Comparison of ENCODE assay signal across 9 mouse cellular contexts in the genomic region with DNA sequence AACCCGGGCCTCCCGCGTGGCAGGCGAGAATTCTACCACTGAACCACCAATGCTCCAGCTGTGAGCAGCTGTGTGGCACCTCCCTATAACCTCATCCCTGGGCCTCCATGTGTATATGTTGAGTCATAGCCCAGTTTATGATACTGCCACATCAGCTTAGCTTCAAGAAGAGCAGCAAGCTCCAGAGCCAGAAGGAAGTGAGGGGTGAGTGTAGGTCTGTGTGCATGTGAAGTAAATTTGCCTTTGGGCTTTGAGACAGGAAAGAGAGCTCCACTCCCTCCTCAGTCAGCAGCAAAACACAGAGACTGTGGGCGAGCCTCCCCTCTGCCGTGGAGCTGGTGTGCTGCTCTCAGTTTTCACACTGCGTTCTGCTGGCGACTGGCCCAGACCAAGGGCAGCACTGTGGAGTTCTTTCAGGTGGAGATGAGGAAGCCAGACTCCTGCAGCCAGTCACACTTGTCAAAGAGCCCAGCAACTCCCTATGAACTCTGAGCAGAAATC. TPM values are rescaled to one million over a fixed set of nuclear protein-coding genes. Genes with fewer than 3 reads are reported as not detected.
DNase-seq lines count a peak whose midpoint lies in the region; ATAC-seq and TF ChIP-seq lines count a peak whose summit lies in the region.
"Had no signal": no experiment of that assay in that cellular context is flagged by ENCODE, and none has a peak within 500 bp of the region (broad histone marks: within the 10 kb centered on the region; RNA-seq: fewer than 3 reads in every experiment).

No protein-coding gene starts in this region.

- no peaks in the 10 kb centered on the region for H3K9me3 ChIP-seq in kidney, embryonic 16.5 days (ENCODE audit: low read length)
- H3K9me3 ChIP-seq: limb, embryonic 12.5 days had no signal

- TF ChIP-seq POLR2A in bone marrow macrophage, adult 2 months (IDR thresholded peaks at IDR 0.05; ENCODE audit: borderline replicate concordance, low read depth, low read length), result no peak

- 70% methylated on average over 8 of the region's 8 CpGs for WGBS in kidney, embryonic 16.5 days

- peaks cover 26% of the 10 kb centered on the region for H3K4me1 ChIP-seq in bone marrow macrophage, adult 2 months (ENCODE audit: control insufficient read depth, insufficient read depth, low read length)
- no peaks in the 10 kb centered on the region for H3K4me1 ChIP-seq in kidney, embryonic 16.5 days (ENCODE audit: insufficient read depth, low read length)
- H3K4me1 ChIP-seq: limb, embryonic 12.5 days had no signal

- peaks cover 33% of the 10 kb centered on the region for H3K36me3 ChIP-seq in kidney, embryonic 16.5 days (ENCODE audit: insufficient read depth, low read length)

- no peak overlapping the region for H3K9ac ChIP-seq in kidney, embryonic 16.5 days (replicated peaks; ENCODE audit: low read length)
- H3K9ac ChIP-seq: limb, embryonic 12.5 days had no signal

- H3K27me3 ChIP-seq in kidney, embryonic 16.5 days (ENCODE audit: insufficient read depth, low read length), result no peaks in the 10 kb centered on the region
- H3K27me3 ChIP-seq: limb, embryonic 12.5 days had no signal

- ATAC-seq in kidney, embryonic 16.5 days (ENCODE audit: low FRiP score, low TSS enrichment), result peak; percentile 64; the same call in 1 of the 2 replicates

- intact Hi-C loops in gastrocnemius, postnatal 14 days (cut with DNase I; ENCODE audit: low total_unique reads), result no loop called here

- H3K4me3 ChIP-seq in layer of hippocampus, adult 2 months, result no peak overlapping the region
- no peak overlapping the region for H3K4me3 ChIP-seq in bone marrow macrophage, adult 2 months (ENCODE audit: insufficient read depth, low read length)
- H3K4me3 ChIP-seq in kidney, embryonic 16.5 days (ENCODE audit: low read length), result no peak overlapping the region
- H3K4me3 ChIP-seq: limb, embryonic 12.5 days had no signal

- no peak for TF ChIP-seq CTCF in layer of hippocampus, adult 2 months (conservative IDR thresholded peaks at IDR 0.05)
- no peak for TF ChIP-seq CTCF in bone marrow macrophage, adult 2 months (IDR thresholded peaks at IDR 0.05; ENCODE audit: low read depth, low read length)

- no peak overlapping the region for H3K4me2 ChIP-seq in kidney, embryonic 16.5 days (replicated peaks; ENCODE audit: low read depth, low read length)
- H3K4me2 ChIP-seq: limb, embryonic 12.5 days had no signal

- peak in 1 of 2 experiments; percentile 53 for DNase-seq in layer of hippocampus, adult 2 months (ENCODE audit: low spot score in 2 of 2)
- DNase-seq in layer of hippocampus, adult 9-10 months (ENCODE audit: low spot score), result no peak
- peak; percentile 75 for DNase-seq in gastrocnemius, postnatal 14 days
- DNase-seq in lung, postnatal 10 days, result peak; percentile 47
- DNase-seq in urinary bladder, postnatal 25 days (ENCODE audit: low spot score), result peak; percentile 61
- DNase-seq in spleen, adult 12 weeks (ENCODE audit: low spot score), result no peak

- H3K27ac ChIP-seq in layer of hippocampus, adult 2 months, result peak overlapping the region; percentile 54; the same call in 1 of the 2 replicates
- H3K27ac ChIP-seq in bone marrow macrophage, adult 2 months (ENCODE audit: insufficient read depth, low read depth, low read length), result peak overlapping the region; percentile 24
- 0 out of 2 replicates have a peak overlapping the region, but pooled peaks have one; percentile 57 for H3K27ac ChIP-seq in kidney, embryonic 16.5 days (ENCODE audit: low read length)
- H3K27ac ChIP-seq: limb, embryonic 12.5 days had no signal

RNA-seq across cellular contexts. Expression of a gene that starts 12.2 kb away (rescaled TPM):
- total RNA-seq in layer of hippocampus, adult 2 months (2021), result 10 to 100 TPM; 22.8 to 23.4 TPM
- polyA plus RNA-seq in bone marrow macrophage, adult 2 months (2012; ENCODE audit: insufficient read depth, insufficient read length, missing spikeins), result 30.7 and 32.9 TPM in 2 replicates
- total RNA-seq in gastrocnemius, postnatal 14 days (2021), result 10 to 100 TPM; 12.5 to 15.4 TPM
- polyA plus RNA-seq in kidney, embryonic 16.5 days (2015; fragmentation: Nextera tagmentation; extraction: Ambion mirVana), result 21.6 and 21.7 TPM in 2 replicates

Comparison
In these comparisons a context has a peak if more than half of its experiments do, and no peak if none do; other contexts are left out.
1. DNase-seq: peak in gastrocnemius, postnatal 14 days (single experiment), lung, postnatal 10 days (single experiment) and urinary bladder, postnatal 25 days (single experiment); none in layer of hippocampus, adult 9-10 months (single experiment) and spleen, adult 12 weeks (single experiment).
2. Peak in every context shown above with its lines, with median percentiles within 50 percentile points of each other: H3K27ac ChIP-seq.